ENCODE assay signal across 8 mouse cellular contexts in the genomic region with DNA sequence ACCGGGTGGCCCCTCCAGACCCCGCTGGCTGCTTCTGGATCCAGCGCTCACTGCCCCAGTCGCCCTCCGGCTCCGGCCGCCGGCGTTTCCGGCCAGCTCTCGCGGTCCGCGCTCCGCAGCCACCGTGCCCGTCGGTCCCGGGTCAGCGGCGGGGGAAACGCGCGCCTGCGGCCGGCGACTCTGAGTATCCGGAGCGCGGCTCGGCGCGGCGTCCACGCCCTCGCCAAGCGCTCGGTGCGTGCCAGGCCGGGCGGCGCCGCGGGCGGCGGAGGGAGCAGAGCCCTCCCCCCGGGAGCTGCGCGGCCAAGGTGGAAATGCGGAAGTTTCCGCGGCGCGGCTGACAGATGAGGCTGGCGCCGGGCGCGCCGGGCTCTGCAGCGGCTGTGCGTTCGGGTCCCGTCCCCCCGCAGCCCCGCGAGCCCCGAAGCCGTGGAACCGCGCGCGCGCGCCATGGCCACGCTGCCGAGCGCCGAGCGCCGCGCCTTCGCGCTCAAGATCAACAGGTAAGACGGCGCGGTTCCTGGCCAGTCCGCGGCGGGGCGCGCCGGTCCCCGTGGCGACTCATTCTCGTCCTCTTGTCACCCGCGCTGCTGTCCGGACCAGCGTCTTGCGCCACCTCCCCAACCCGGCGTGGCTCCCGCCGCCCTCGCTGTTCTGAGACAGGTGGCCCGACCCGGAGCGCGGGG. TPM values are rescaled to one million over a fixed set of nuclear protein-coding genes. Genes with fewer than 3 reads are reported as not detected.
DNase-seq lines count a peak whose midpoint lies in the region; ATAC-seq lines count a peak whose summit lies in the region.

Dock8 (plus strand) TSS at position 334 of the 686 bp plus-strand sequence.

- no peaks in the 10 kb centered on the region for H3K36me3 ChIP-seq in intestine, embryonic 16.5 days (ENCODE audit: control insufficient read depth, insufficient read depth, low read length)
- no peaks in the 10 kb centered on the region for H3K36me3 ChIP-seq in limb, embryonic 10.5 days
- no peaks in the 10 kb centered on the region for H3K36me3 ChIP-seq in midbrain, embryonic 10.5 days

- ATAC-seq in granulocyte monocyte progenitor cell, adult 5-6 weeks (replicated peaks; ENCODE audit: poor library complexity, severe bottlenecking), result peak; percentile 48
- ATAC-seq in intestine, embryonic 16.5 days, result peak; percentile 95

- WGBS in intestine, embryonic 16.5 days, result under 1% methylated on average over 102 of the region's 109 CpGs
- WGBS in limb, embryonic 10.5 days, result under 1% methylated on average over 109 of the region's 109 CpGs
- WGBS in midbrain, embryonic 10.5 days, result under 1% methylated on average over 105 of the region's 109 CpGs

- peak within 1 kb of the TSS; percentile 93 for H3K4me2 ChIP-seq in intestine, embryonic 16.5 days (ENCODE audit: low read depth, low read length)

- peak within 1 kb of the TSS; percentile 70 for H3K27ac ChIP-seq in intestine, embryonic 16.5 days (ENCODE audit: low read length)
- peak within 1 kb of the TSS; percentile 75 for H3K27ac ChIP-seq in limb, embryonic 10.5 days
- peak within 1 kb of the TSS; percentile 58; the same call in 1 of the 2 replicates for H3K27ac ChIP-seq in midbrain, embryonic 10.5 days (replicated peaks)

- H3K4me3 ChIP-seq in intestine, embryonic 16.5 days (ENCODE audit: low read length), result peak within 1 kb of the TSS; percentile 73
- H3K4me3 ChIP-seq in limb, embryonic 10.5 days, result peak within 1 kb of the TSS; percentile 81
- peak within 1 kb of the TSS; percentile 82 for H3K4me3 ChIP-seq in midbrain, embryonic 10.5 days

- peaks cover 12% of the 10 kb centered on the region; the same call in 1 of the 2 replicates for H3K27me3 ChIP-seq in intestine, embryonic 16.5 days (replicated peaks; ENCODE audit: control insufficient read depth, insufficient read depth, low read length)
- H3K27me3 ChIP-seq in limb, embryonic 10.5 days (ENCODE audit: low read depth, poor library complexity, severe bottlenecking), result peaks cover 72% of the 10 kb centered on the region
- peaks cover 79% of the 10 kb centered on the region for H3K27me3 ChIP-seq in midbrain, embryonic 10.5 days (ENCODE audit: low read depth, poor library complexity, severe bottlenecking)

- H3K4me1 ChIP-seq in intestine, embryonic 16.5 days (ENCODE audit: control insufficient read depth, insufficient read depth, low read length), result peaks cover 8% of the 10 kb centered on the region; the same call in 1 of the 2 replicates
- peaks cover 17% of the 10 kb centered on the region for H3K4me1 ChIP-seq in limb, embryonic 10.5 days
- H3K4me1 ChIP-seq in midbrain, embryonic 10.5 days, result peaks cover 14% of the 10 kb centered on the region

- peak within 1 kb of the TSS; percentile 75 for H3K9ac ChIP-seq in intestine, embryonic 16.5 days (ENCODE audit: low read depth, low read length)

- no peaks in the 10 kb centered on the region for H3K9me3 ChIP-seq in intestine, embryonic 16.5 days (ENCODE audit: control insufficient read depth, low read length)
- no peaks in the 10 kb centered on the region for H3K9me3 ChIP-seq in limb, embryonic 10.5 days (replicated peaks)
- H3K9me3 ChIP-seq in midbrain, embryonic 10.5 days (replicated peaks), result no peaks in the 10 kb centered on the region

- peak; percentile 34 for DNase-seq in WW6 (ENCODE audit: low read depth, low spot score)
- DNase-seq in embryo, embryonic 9.5 days (ENCODE audit: extremely low spot score), result peak; percentile 65
- DNase-seq in limb, embryonic 10.5 days (ENCODE audit: low spot score), result peak; percentile 72
- peak; percentile 67 for DNase-seq in midbrain, embryonic 10.5 days (ENCODE audit: low spot score)
- DNase-seq in right cerebral cortex, postnatal 25 days, result peak; percentile 52
- DNase-seq in urinary bladder, postnatal 4 days (ENCODE audit: low spot score in 2 of 2), result peak; percentile 64 to 68

RNA-seq across cellular contexts. Expression of gene Dock8, which starts in this region (rescaled TPM):
- 100 and 126 TPM in 2 replicates for total RNA-seq in granulocyte monocyte progenitor cell, adult 5-6 weeks (2014; fragmentation: Nextera tagmentation)
- total RNA-seq in granulocyte monocyte progenitor cell, adult 5-6 weeks (2017), result 46.1 and 58.8 TPM in 2 replicates
- 5.0 and 5.4 TPM in 2 replicates for polyA plus RNA-seq in intestine, embryonic 16.5 days (2015; fragmentation: Nextera tagmentation; extraction: Ambion mirVana)
- 1.2 TPM in 2 replicates for polyA plus RNA-seq in limb, embryonic 10.5 days (2016; fragmentation: Nextera tagmentation; extraction: Ambion mirVana)
- 1.8 TPM in 2 replicates for polyA plus RNA-seq in midbrain, embryonic 10.5 days (2016; fragmentation: Nextera tagmentation; extraction: Ambion mirVana)

Comparison
In these comparisons a context has a peak if more than half of its experiments do, and no peak if none do; other contexts are left out.
1. Peak in every context shown above with its lines: DNase-seq, ATAC-seq, H3K4me3 ChIP-seq and H3K27ac ChIP-seq.